Mouse (Mus musculus): ENCODE results near the gene Acin1.

DNA sequence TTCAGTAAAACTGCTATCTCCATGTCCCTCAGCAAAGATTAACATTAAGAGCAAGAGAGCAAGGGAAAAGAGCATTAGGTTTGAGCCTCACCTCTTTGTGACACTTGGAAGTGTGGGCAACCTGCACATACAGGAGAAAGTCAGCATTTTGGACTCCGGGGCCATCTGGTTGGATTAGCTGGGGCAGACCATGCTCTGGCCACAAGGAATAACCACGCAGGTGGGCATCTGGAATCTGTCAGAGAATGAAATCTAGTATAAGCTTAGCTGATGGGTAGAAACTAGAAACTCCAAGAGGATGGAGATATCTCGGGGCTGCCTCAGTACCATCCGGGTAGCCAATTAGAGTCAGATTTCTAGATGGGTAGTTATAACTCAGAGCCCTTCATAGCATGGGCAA is 10.0 kb upstream of the Acin1 start:
- TF ChIP-seq POLR2A (IDR thresholded peaks at IDR 0.05; ENCODE audit: low read depth, low read length) (no peak), CTCF (IDR thresholded peaks at IDR 0.05; ENCODE audit: extremely low read depth, insufficient read length, insufficient replicate concordance, low read depth, low read length) (no peak)

All from small intestine, adult 2 months (tissue).